Mouse (Mus musculus) right cerebral cortex, postnatal 10 days (tissue): Measurements from ENCODE around the gene Tbx22.

Experiments
- DNase-seq, 2 experiments: peaks; one replicate each; pipeline ENCODE4 v3.0.0; 2021; ENCODE audit warnings: low spot score in 2 of 2

Tbx22 gene

DNA sequence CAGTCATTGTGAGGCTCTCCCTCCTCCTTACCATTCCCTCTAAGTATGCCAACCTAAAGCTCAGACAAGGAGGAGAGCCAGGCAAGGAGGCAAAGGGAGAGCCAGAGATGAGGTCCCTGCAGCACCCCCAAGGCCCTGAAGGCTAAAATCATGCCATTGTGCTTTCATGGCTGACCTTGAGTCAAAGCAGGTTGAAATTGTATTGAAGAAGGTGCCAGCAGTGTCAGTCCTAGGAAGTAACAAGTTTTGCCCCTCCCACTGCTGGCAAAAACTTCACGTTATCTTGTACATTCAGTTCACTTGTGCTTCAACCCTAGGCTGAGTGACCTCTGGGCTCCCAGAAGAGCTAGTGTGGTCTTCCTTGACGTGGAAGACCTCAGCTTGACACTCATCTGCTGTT lies at the start of gene Tbx22:
Gene Tbx22, plus strand, starts transcription at position 301 of the 400 bp plus-strand sequence.
- DNase-seq: no peak

DNA sequence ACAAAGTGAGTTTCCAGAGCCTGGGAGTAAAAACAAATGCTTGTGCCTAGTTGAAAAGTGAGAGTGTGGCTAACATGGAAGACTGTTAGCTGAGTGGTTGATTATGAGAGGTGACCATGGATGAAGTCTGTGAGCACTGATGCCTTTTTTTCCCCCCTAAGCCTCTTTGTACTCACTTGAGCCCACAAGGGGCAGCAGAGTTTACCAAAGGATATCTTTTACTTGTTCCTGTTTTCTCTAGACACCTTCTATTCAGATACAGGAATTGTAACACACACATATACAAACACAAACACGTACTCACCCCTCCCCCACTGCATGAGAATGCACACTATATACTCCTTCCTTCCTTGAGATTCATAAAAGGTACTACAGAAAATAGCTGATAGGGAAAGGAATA lies 913 bp downstream of the Tbx22 start:
- DNase-seq: no peak

DNA sequence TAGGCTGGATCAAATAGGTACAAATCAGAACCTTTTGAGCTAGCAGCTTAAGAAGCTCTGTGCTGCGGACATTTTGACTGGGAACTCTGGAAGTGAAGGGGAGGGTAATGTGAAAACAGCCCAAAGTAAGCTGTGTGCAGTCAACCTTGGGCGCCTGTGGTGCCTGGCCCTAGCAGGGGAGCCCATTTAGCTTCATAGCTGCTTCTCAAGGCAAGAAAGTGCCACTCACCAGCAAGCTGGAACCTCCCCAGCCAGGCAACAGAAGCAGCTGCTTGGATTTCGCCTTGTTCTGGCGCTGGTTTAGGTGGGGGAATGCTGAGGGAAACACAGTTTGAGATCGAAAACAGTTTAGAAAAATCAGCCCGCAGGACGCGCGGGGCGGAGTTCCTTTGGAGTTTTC lies 11.4 kb downstream of the Tbx22 start:
- peak; percentile 17 to 18 for DNase-seq

- no peak for DNase-seq
Observed at GRCm38 (mm10) chrX:107708584-107708983, 40.8 kb downstream of the Tbx22 start.

- no peak for DNase-seq
Observed at GRCm38 (mm10) chrX:107723541-107723940, 55.8 kb downstream of the Tbx22 start.
